9 mouse cellular contexts compared by ENCODE assay signal in the genomic region with DNA sequence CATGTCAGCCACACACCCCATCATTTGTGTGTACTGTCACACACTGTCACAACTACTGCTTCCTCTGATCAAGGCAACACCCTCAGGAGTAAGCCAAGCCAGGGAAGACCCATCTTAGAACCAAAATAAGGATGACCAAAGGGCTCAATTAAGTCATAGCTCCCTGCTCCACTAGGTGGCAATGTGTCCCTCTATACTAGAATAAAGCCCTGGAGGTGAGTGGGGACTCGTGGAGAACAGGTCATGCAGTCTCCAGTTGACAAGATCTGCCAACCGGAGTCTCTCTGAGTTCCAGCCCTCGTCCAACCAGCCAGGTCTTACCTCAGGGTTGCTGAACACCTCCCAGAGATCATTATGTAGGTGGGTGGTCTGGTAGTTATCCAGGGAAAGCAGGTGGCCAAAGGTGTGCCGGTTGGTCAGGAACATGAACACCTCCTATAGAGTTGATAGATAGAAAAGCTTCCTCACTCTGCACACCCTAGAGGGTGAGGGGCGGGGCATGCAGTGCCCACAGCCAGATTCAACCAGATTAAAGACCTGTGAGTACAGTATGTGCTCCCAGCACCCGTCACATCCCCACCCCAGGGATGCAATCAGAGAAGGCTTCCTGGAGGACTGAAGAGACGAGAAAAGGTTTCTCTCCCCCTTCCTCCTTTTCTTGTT. TPM values are rescaled to one million over a fixed set of nuclear protein-coding genes. Genes with fewer than 3 reads are reported as not detected.
A peak's percentile ranks its signal among the peaks of the same experiment; 100 is the strongest.
DNase-seq lines count a peak whose midpoint lies in the region; ATAC-seq and TF ChIP-seq lines count a peak whose summit lies in the region.
"Had no signal": no experiment of that assay in that cellular context is flagged by ENCODE, and none has a peak within 500 bp of the region (broad histone marks: within the 10 kb centered on the region; RNA-seq: fewer than 3 reads in every experiment).

No protein-coding gene starts in this region.

- ATAC-seq in embryonic facial prominence, embryonic 11.5 days (replicated peaks; ENCODE audit: insufficient number of reproducible peaks, low FRiP score, low TSS enrichment, low read depth) = 0 out of 2 replicates have a peak, but pooled peaks have one; percentile 10
- 0 out of 2 replicates have a peak, but pooled peaks have one; percentile 20 for ATAC-seq in kidney, embryonic 15.5 days (replicated peaks; ENCODE audit: low FRiP score)

- peaks cover 16% of the 10 kb centered on the region for H3K4me1 ChIP-seq in heart, embryonic 10.5 days
- H3K4me1 ChIP-seq in ES-E14 (ENCODE audit: control insufficient read depth in 2 of 2, insufficient read depth in 2 of 2, low read length in 2 of 2, poor library complexity in 1 of 2) = peaks cover 0 to 11% of the 10 kb centered on the region in 2 experiments; a peak in 2 of 4 replicates
- no peaks in the 10 kb centered on the region; the same call in 1 of the 2 replicates for H3K4me1 ChIP-seq in embryonic facial prominence, embryonic 11.5 days (ENCODE audit: control insufficient read depth, insufficient read depth, low read length)
- no peaks in the 10 kb centered on the region for H3K4me1 ChIP-seq in kidney, embryonic 15.5 days
- H3K4me1 ChIP-seq: limb, embryonic 12.5 days had no signal

- in situ Hi-C loops in ES-E14 (cut with MboI; ENCODE audit: low sequenced_read_pairs in 2 of 2, unreplicated experiment in 2 of 2) = no loop called here

- 55% methylated on average over 7 of the region's 7 CpGs for WGBS in heart, embryonic 10.5 days
- 56% methylated on average over 7 of the region's 7 CpGs for WGBS in embryonic facial prominence, embryonic 11.5 days
- WGBS in kidney, embryonic 15.5 days = 59% methylated on average over 7 of the region's 7 CpGs

- peak; percentile 44 to 80 for DNase-seq in heart, adult 18-20 months
- no peak for DNase-seq in heart, embryonic 10.5 days (ENCODE audit: low spot score)
- DNase-seq in 3T3-L1 (ENCODE audit: low read depth, low spot score) = peak; percentile 72
- peak; percentile 71 for DNase-seq in ES-E14 (ENCODE audit: low read depth, low spot score)
- peak; percentile 64 for DNase-seq in embryonic facial prominence, embryonic 11.5 days (ENCODE audit: low spot score)
- DNase-seq in lung, postnatal 36 days = peak; percentile 82
- DNase-seq in frontal cortex, postnatal 25 days (ENCODE audit: low spot score in 2 of 2) = no peak

- H3K27me3 ChIP-seq in heart, embryonic 10.5 days (ENCODE audit: insufficient read depth, poor library complexity, severe bottlenecking) = no peaks in the 10 kb centered on the region
- H3K27me3 ChIP-seq in embryonic facial prominence, embryonic 11.5 days (ENCODE audit: control insufficient read depth, insufficient read depth, low read length) = no peaks in the 10 kb centered on the region
- no peaks in the 10 kb centered on the region for H3K27me3 ChIP-seq in kidney, embryonic 15.5 days
- H3K27me3 ChIP-seq: limb, embryonic 12.5 days had no signal

- no peak overlapping the region for H3K4me3 ChIP-seq in heart, embryonic 10.5 days
- no peak overlapping the region for H3K4me3 ChIP-seq in ES-E14 (ENCODE audit: insufficient read depth in 1 of 2, low read depth in 1 of 2, low read length in 2 of 2, poor library complexity in 1 of 2, severe bottlenecking in 1 of 2)
- no peak overlapping the region for H3K4me3 ChIP-seq in embryonic facial prominence, embryonic 11.5 days (ENCODE audit: low read depth, low read length)
- H3K4me3 ChIP-seq in kidney, embryonic 15.5 days (replicated peaks) = no peak overlapping the region
- H3K4me3 ChIP-seq: limb, embryonic 12.5 days had no signal

- no peak overlapping the region for H3K27ac ChIP-seq in heart, embryonic 10.5 days
- no peak overlapping the region; the same call in 1 of the 2 replicates for H3K27ac ChIP-seq in ES-E14 (ENCODE audit: insufficient read depth, low read depth, low read length, poor library complexity, severe bottlenecking)
- H3K27ac ChIP-seq in embryonic facial prominence, embryonic 11.5 days (replicated peaks; ENCODE audit: low read depth, low read length) = no peak overlapping the region
- no peak overlapping the region for H3K27ac ChIP-seq in kidney, embryonic 15.5 days
- H3K27ac ChIP-seq: limb, embryonic 12.5 days had no signal

- no peak overlapping the region for H3K4me2 ChIP-seq in embryonic facial prominence, embryonic 11.5 days (ENCODE audit: low read depth, low read length)
- no peak overlapping the region for H3K4me2 ChIP-seq in kidney, embryonic 15.5 days
- H3K4me2 ChIP-seq: limb, embryonic 12.5 days had no signal

- peaks cover 73% of the 10 kb centered on the region for H3K36me3 ChIP-seq in heart, embryonic 10.5 days
- H3K36me3 ChIP-seq in ES-E14 (ENCODE audit: control insufficient read depth, insufficient read depth, low read length, poor library complexity, severe bottlenecking) = peaks cover 13% of the 10 kb centered on the region; the same call in 1 of the 2 replicates
- H3K36me3 ChIP-seq in embryonic facial prominence, embryonic 11.5 days (replicated peaks; ENCODE audit: control insufficient read depth, insufficient read depth, low read depth, low read length) = no peaks in the 10 kb centered on the region
- peaks cover 78% of the 10 kb centered on the region for H3K36me3 ChIP-seq in kidney, embryonic 15.5 days

- H3K9ac ChIP-seq in ES-E14 (ENCODE audit: insufficient read depth, low read depth, low read length, poor library complexity, severe bottlenecking) = no peak overlapping the region
- no peak overlapping the region for H3K9ac ChIP-seq in embryonic facial prominence, embryonic 11.5 days (replicated peaks; ENCODE audit: low read length)
- H3K9ac ChIP-seq in kidney, embryonic 15.5 days = no peak overlapping the region
- H3K9ac ChIP-seq: limb, embryonic 12.5 days had no signal

- no peaks in the 10 kb centered on the region for H3K9me3 ChIP-seq in heart, embryonic 10.5 days
- H3K9me3 ChIP-seq in ES-E14 (ENCODE audit: control insufficient read depth, insufficient read depth, low read depth, low read length) = no peaks in the 10 kb centered on the region
- no peaks in the 10 kb centered on the region for H3K9me3 ChIP-seq in embryonic facial prominence, embryonic 11.5 days (replicated peaks; ENCODE audit: control insufficient read depth, low read length)
- no peaks in the 10 kb centered on the region for H3K9me3 ChIP-seq in kidney, embryonic 15.5 days (replicated peaks)
- H3K9me3 ChIP-seq: limb, embryonic 12.5 days had no signal

TF ChIP-seq in ES-E14, 5 proteins besides CTCF, POLR2A, EP300 and RAD21:
- TF ChIP-seq MAFK (IDR thresholded peaks at IDR 0.05; ENCODE audit: insufficient read depth, low read depth, low read length) (no peak), HCFC1 (IDR thresholded peaks at IDR 0.05; ENCODE audit: borderline replicate concordance, insufficient read depth, low read length) (no peak), CHD2 (IDR thresholded peaks at IDR 0.05; ENCODE audit: low read depth, low read length) (no peak), ZNF384 (IDR thresholded peaks at IDR 0.05; ENCODE audit: low read depth, low read length) (no peak), ZC3H11A (IDR thresholded peaks at IDR 0.05; ENCODE audit: borderline replicate concordance, low read depth, low read length) (no peak)
TF ChIP-seq in ES-E14: peak in this region for 0.

RNA-seq across cellular contexts. Expression of a gene that starts 14.1 kb away (rescaled TPM):
- 100 to 1,000 TPM; 623 to 655 TPM for total RNA-seq in heart, adult 18-20 months (2021)
- 65.7 and 126 TPM in 2 replicates for polyA plus RNA-seq in heart, embryonic 10.5 days (2016; fragmentation: Nextera tagmentation; extraction: Ambion mirVana)
- 12.4 and 18.6 TPM in 2 replicates for total RNA-seq in ES-E14 (2012; rRNA removed)
- polyA plus RNA-seq in embryonic facial prominence, embryonic 11.5 days (2014; fragmentation: Nextera tagmentation; extraction: Ambion mirVana) = 23.1 and 28.0 TPM in 2 replicates
- 36.9 and 39.0 TPM in 2 replicates for polyA plus RNA-seq in kidney, embryonic 15.5 days (2015; fragmentation: Nextera tagmentation; extraction: Ambion mirVana)

RNA-seq across cellular contexts. Expression of a gene that starts 18.0 kb away (rescaled TPM):
- 10 to 100 TPM; 61.0 to 65.3 TPM for total RNA-seq in heart, adult 18-20 months (2021)
- polyA plus RNA-seq in heart, embryonic 10.5 days (2016; fragmentation: Nextera tagmentation; extraction: Ambion mirVana) = 40.8 and 44.9 TPM in 2 replicates
- 26.2 and 50.0 TPM in 2 replicates for total RNA-seq in ES-E14 (2012; rRNA removed)
- 32.7 and 36.4 TPM in 2 replicates for polyA plus RNA-seq in embryonic facial prominence, embryonic 11.5 days (2014; fragmentation: Nextera tagmentation; extraction: Ambion mirVana)
- polyA plus RNA-seq in kidney, embryonic 15.5 days (2015; fragmentation: Nextera tagmentation; extraction: Ambion mirVana) = 47.2 and 56.0 TPM in 2 replicates

RNA-seq across cellular contexts. Expression of a gene that starts 22.1 kb away (rescaled TPM):
- 10 to 100 TPM; 38.1 to 43.1 TPM for total RNA-seq in heart, adult 18-20 months (2021)
- polyA plus RNA-seq in heart, embryonic 10.5 days (2016; fragmentation: Nextera tagmentation; extraction: Ambion mirVana) = 13.6 and 18.5 TPM in 2 replicates
- total RNA-seq in ES-E14 (2012; rRNA removed) = 73.5 and 115 TPM in 2 replicates
- 14.5 and 15.9 TPM in 2 replicates for polyA plus RNA-seq in embryonic facial prominence, embryonic 11.5 days (2014; fragmentation: Nextera tagmentation; extraction: Ambion mirVana)
- 15.3 and 17.0 TPM in 2 replicates for polyA plus RNA-seq in kidney, embryonic 15.5 days (2015; fragmentation: Nextera tagmentation; extraction: Ambion mirVana)

RNA-seq across cellular contexts. Expression of a gene that starts 49.8 kb away (rescaled TPM):
- 10 to 100 TPM; 17.2 to 22.3 TPM for total RNA-seq in heart, adult 18-20 months (2021)
- polyA plus RNA-seq in heart, embryonic 10.5 days (2016; fragmentation: Nextera tagmentation; extraction: Ambion mirVana) = 8.7 and 8.8 TPM in 2 replicates
- 1.4 and 1.6 TPM in 2 replicates for total RNA-seq in ES-E14 (2012; rRNA removed)
- polyA plus RNA-seq in embryonic facial prominence, embryonic 11.5 days (2014; fragmentation: Nextera tagmentation; extraction: Ambion mirVana) = 14.7 and 15.6 TPM in 2 replicates
- polyA plus RNA-seq in kidney, embryonic 15.5 days (2015; fragmentation: Nextera tagmentation; extraction: Ambion mirVana) = 12.8 and 12.9 TPM in 2 replicates

RNA-seq across cellular contexts. Expression of a gene that starts 50.0 kb away (rescaled TPM):
- 1 to 10 TPM; 4.6 to 7.5 TPM for total RNA-seq in heart, adult 18-20 months (2021)
- 36.1 and 49.7 TPM in 2 replicates for polyA plus RNA-seq in heart, embryonic 10.5 days (2016; fragmentation: Nextera tagmentation; extraction: Ambion mirVana)
- total RNA-seq in ES-E14 (2012; rRNA removed) = 6.3 and 27.9 TPM in 2 replicates
- 27.6 and 30.0 TPM in 2 replicates for polyA plus RNA-seq in embryonic facial prominence, embryonic 11.5 days (2014; fragmentation: Nextera tagmentation; extraction: Ambion mirVana)
- 45.2 and 51.3 TPM in 2 replicates for polyA plus RNA-seq in kidney, embryonic 15.5 days (2015; fragmentation: Nextera tagmentation; extraction: Ambion mirVana)

Comparison
In these comparisons a context has a peak if more than half of its experiments do, and no peak if none do; other contexts are left out.
1. DNase-seq: peak in heart, adult 18-20 months (2 of 2), 3T3-L1 (single experiment), ES-E14 (single experiment), embryonic facial prominence, embryonic 11.5 days (single experiment) and lung, postnatal 36 days (single experiment); none in heart, embryonic 10.5 days (single experiment) and frontal cortex, postnatal 25 days (0 of 2).